Mouse (Mus musculus) kidney, postnatal 4 days (tissue): ENCODE measurements at regions not wholly inside any gene's neighbourhood (a gene's known extent, or its start where the extent isn't known, plus 50 kb on each side); places are given as distances from the start of the nearest gene placed in this dataset.
"Not testable (repeated sequence)": the region's sequence is repeated elsewhere in the genome, so short reads cannot be mapped to it uniquely, and the experiment has no call there.

Experiments
- DNase-seq, 2 experiments: peaks; one replicate each; pipeline ENCODE4 v3.0.0; 2021; ENCODE audit warnings: mixed read lengths in 2 of 2

DNA sequence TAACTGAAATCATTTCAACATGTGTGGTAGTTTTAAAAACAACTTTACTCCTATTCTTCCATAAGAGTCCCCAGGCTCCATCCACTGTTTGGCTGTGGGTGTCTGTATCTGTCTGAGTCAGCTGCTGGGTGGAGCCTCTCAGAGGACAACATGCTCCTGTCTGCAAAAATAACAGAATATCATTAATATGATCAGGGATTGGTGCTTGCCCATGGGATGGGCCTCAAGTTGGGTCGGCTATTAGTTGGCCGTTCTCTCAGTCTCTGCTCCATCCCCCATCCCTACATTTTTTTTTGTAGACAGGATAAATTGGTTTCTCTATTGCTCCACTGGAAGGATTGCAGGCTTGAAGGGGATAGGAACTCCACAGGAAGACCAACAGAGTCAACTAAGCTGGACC is 108.5 kb upstream of the Fgf16 start:
- DNase-seq: not testable (repeated sequence)

DNA sequence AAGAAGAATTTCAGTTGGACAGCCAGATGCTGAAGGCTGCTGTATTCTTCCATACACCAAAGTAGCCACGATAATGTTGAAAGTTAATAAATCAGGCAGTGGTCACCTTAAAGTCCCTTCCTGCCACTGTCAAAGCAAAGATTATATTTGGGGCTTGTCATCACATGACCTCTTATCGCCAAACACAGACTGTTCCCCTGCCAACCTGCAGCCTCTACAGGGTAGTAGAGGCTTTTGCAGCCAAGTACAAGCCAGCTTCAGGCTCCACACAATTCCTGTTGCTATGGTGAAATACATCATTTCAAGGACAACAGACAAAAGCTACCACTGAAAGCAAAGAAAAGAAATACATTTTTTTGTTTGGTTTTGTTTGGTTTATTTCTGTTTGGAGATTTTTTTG is 93.5 kb upstream of the Fgf16 start:
- no peak for DNase-seq

DNA sequence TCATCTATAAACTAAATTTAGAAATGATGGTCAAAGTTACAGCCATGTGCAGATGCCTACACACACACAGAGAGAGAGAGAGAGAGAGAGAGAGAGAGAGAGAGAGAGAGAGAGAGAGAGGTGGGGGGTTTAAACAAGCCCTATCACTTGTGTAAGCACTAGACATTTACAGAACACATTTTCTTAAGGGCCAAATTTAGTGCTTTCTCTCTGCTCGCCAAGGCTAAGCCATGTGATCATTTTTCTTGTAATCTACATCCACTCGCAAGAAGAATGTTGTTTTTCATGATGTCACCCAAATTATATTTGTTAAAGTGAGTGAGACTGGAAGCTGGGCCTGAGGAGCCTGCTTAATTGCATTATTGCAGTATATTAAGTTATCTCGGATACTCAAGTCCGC is 92.8 kb upstream of the Fgf16 start:
- DNase-seq: no peak

DNA sequence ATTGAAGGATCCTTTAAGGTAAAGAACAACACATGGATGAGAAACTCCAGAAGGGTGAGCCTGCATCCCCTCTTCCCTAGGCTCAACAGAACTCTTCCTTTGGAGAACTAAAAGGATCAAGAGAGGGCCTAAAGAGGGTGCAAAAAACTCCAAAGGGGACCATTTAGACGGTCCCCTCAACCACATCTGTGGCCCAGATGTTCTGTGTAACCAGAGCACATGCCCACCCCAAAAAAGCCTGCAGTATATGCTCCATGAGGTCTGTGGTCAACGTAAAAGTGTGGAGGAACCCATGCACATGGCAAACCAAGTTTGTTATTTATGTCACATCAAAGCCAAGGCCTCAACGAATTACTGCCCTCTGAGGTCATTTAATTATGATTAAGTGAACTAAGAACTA is 89.2 kb upstream of the Fgf16 start:
- DNase-seq: no peak

DNA sequence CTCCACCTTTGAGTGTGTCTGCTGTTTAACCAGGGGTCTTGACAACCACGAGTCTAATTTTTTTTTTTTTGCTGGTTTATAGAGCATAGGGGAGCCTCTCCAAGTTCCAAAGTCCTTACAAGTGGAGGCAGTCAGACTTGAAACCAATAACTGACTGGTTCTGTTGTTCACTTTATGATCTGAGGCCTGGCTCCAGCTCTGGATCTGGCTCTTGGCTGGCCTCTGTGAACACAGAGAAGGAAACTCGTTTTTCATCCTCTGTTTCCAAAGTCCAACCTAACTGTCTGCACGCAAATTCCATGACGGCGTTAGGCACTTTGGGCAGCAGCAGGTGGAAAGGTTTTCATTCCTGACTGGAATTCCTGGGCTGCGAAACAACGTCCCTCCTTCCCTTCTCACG is 80.4 kb upstream of the Fgf16 start:
- no peak for DNase-seq

DNA sequence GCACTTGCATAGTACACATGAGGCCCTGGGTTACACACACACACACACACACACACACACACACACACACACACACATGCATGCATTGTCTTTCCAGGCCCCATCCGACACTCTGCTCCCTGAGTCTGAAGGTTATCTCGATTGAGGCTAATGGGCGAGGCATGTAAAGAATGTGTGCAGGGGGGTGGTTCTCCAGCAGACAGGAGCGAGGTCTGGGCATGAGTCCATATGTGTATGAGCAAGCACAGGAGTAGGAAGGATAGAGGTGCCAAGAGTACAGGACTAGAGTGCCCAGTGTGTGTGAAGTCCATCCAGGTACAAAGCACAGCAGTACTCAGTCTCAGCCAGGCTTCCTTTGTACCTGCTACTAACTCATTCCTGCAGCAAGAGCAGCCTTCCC is 79.6 kb upstream of the Fgf16 start:
- peak in 1 of 2 experiments; percentile 12 for DNase-seq

DNA sequence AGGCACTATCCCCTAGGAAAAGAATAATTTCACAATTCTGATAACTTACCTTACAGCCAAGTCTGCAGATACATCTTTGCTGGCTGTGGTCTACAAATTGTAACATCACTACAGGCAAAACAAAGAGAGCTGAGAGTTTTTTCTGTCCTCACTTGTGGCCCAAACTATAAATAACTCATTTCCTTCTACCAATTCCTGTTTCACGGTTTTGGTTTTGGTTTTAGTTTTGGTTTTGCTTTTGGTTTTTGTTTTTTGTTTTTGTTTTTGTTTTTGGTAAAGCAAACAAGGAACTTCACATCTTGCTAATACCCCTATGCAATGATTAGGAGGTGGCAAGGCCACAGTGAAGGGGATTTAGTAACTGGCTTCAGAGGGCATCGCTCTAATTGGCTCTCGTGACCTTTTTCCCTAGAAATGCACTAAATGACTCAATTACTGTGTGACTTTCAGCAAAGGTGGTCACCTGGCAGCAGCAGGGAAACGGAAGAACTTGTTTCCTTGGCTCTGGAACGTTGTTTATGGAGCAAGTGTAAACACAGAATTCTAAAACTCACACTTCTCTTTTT is 53.3 kb upstream of the Fgf16 start:
- DNase-seq: no peak
